Mouse (Mus musculus) liver, adult 2 months (tissue): Measurements from ENCODE around the gene Ermp1.

Experiments used
- CTCF ChIP-seq: fragments of 200-500 bp; IDR thresholded peaks from 2 replicates; pipeline ENCODE4 v1.5.1; 2011; ENCODE audit warnings: low read depth, low read length, control low read depth
- POLR2A ChIP-seq: fragments of 200-500 bp; IDR thresholded peaks from 2 replicates; pipeline ENCODE4 v1.6.1; 2011; ENCODE audit warnings: low read length, control low read depth; ENCODE audit not compliant: insufficient read depth; ENCODE audit errors: extremely low read depth

DNA sequence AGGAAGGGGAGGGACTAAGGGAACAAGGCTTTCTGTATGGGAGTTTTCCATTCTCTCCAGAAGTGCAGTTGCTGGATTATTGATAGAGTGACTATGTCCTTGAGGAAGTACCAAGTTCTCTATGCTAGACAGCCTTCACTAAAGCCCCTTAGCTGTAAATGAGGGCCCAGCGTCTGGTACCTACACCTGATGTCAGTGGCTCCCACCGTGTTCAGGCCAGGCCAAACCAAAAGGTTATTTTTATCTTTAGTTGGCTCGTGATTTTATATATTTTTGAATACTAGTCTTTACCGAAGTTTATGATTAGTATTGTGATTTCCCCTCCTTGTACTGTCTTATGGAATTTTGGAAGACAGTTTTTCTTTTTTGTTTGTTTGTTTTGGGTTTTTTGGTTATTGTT lies 40.7 kb downstream of the Ermp1 start:
- TF ChIP-seq CTCF = no peak
- no peak for TF ChIP-seq POLR2A
